Mouse (Mus musculus) lung, postnatal 25 days (tissue): ENCODE data around the gene Oser1.

Experiments used
- DNase-seq: peaks from one replicate; pipeline ENCODE4 v3.0.0; 2022; ENCODE audit warnings: low spot score

The Oser1 gene

GRCm38 (mm10) chr2:163358662-163359061 lies 65.8 kb downstream of the Oser1 start:
- DNase-seq, result no peak

GRCm38 (mm10) chr2:163356113-163356840 lies 68.2 kb downstream of the Oser1 start:
- no peak for DNase-seq
